Mouse (Mus musculus) spleen, adult 2 months (tissue): ENCODE measurements around the gene Ocln. TPM values are rescaled to one million over a fixed set of nuclear protein-coding genes. Genes with fewer than 3 reads are reported as not detected.

Experiments
- DNase-seq, 2 experiments: peaks; one replicate each; pipeline versions ENCODE4 v3.0.0 to v3.0.0-alpha.2; 2012 to 2021; ENCODE audit warnings: low spot score in 2 of 2, low read depth in 1 of 2
- H3K27ac ChIP-seq: fragments of 200-500 bp; 2 replicates; pipeline ENCODE4 v1.5.1; 2012; ENCODE audit warnings: low read length, inconsistent platforms; ENCODE audit not compliant: insufficient read depth
- H3K27me3 ChIP-seq: fragments of 200-500 bp; 2 replicates; pipeline ENCODE4 v1.6.1; 2012; ENCODE audit warnings: mild to moderate bottlenecking, moderate library complexity, low read length, inconsistent platforms; ENCODE audit not compliant: control insufficient read depth, insufficient read depth
- H3K36me3 ChIP-seq: fragments of 200-500 bp; 2 replicates; pipeline ENCODE4 v1.6.1; 2012; ENCODE audit warnings: mild to moderate bottlenecking, low read length, inconsistent platforms; ENCODE audit not compliant: control insufficient read depth, insufficient read depth
- H3K4me1 ChIP-seq: fragments of 200-500 bp; 2 replicates; pipeline ENCODE4 v1.6.1; 2011; ENCODE audit warnings: inconsistent platforms; ENCODE audit not compliant: control insufficient read depth, insufficient read depth, insufficient read length
- H3K4me3 ChIP-seq: fragments of 200-500 bp; 2 replicates; pipeline ENCODE4 v1.5.1; 2011; ENCODE audit warnings: mild to moderate bottlenecking, inconsistent platforms; ENCODE audit not compliant: insufficient read depth, insufficient read length; ENCODE audit errors: extremely low read depth
- CTCF ChIP-seq: fragments of 200-500 bp; IDR thresholded peaks from 2 replicates; pipeline ENCODE4 v1.5.1; 2011; ENCODE audit warnings: mild to moderate bottlenecking, inconsistent platforms; ENCODE audit not compliant: insufficient read depth, insufficient read length, insufficient replicate concordance; ENCODE audit errors: extremely low read depth
- POLR2A ChIP-seq: fragments of 200-500 bp; IDR thresholded peaks from 2 replicates; pipeline ENCODE4 v1.6.1; 2011; ENCODE audit warnings: low read depth, low read length, inconsistent platforms
- WGBS: fragments of 180-500 bp; shearing (Covaris S2); methylation state at CpG from one replicate; pipeline ENCODE4 v1.1.7; 2018; 5-methylcytosine and 5-hydroxymethylcytosine counted together
- polyA plus RNA-seq: library from polyadenylated mRNA; depleted of rRNA; stranded (reverse); fragments of >200 nt; gene quantifications from 2 replicates; pipeline ENCODE4 v1.2.3, GENCODE M21; 2012; rRNA removed

Ocln gene
- polyA plus RNA-seq, result 0.07 and 0.09 TPM in 2 replicates

GRCm38 (mm10) chr13:100552369-100553041, at the start of gene Ocln:
Ocln (minus strand) TSS chr13:100552718.
- no peaks in the 10 kb centered on the region for H3K36me3 ChIP-seq
- TF ChIP-seq CTCF (no peak), POLR2A (no peak)
- H3K4me1 ChIP-seq, result peaks cover 6% of the 10 kb centered on the region; the same call in 1 of the 2 replicates
- H3K27me3 ChIP-seq, result peaks cover 17% of the 10 kb centered on the region
- no peak for DNase-seq
- 2% methylated on average over 45 of the region's 45 CpGs for WGBS
- no peak within 1 kb of the TSS for H3K27ac ChIP-seq
- peak within 1 kb of the TSS; percentile 28; the same call in 1 of the 2 replicates for H3K4me3 ChIP-seq

- 69% methylated on average over 8 of the region's 8 CpGs for WGBS
- DNase-seq, result no peak
- Histone ChIP-seq H3K4me3 (no peak overlapping the region), H3K4me1 (no peaks in the 10 kb centered on the region), H3K27ac (no peak overlapping the region), H3K36me3 (peaks cover 5% of the 10 kb centered on the region; the same call in 1 of the 2 replicates), H3K27me3 (no peaks in the 10 kb centered on the region)
- no peak for TF ChIP-seq CTCF
- no peak for TF ChIP-seq POLR2A
Measured at GRCm38 (mm10) chr13:100601034-100601433, 48.5 kb upstream of the Ocln start.

GRCm38 (mm10) chr13:100600317-100600716, 47.8 kb upstream of the Ocln start:
- WGBS, result 84% methylated on average over 12 of the region's 12 CpGs
- DNase-seq, result no peak
- Histone ChIP-seq H3K27ac (no peak overlapping the region), H3K36me3 (peaks cover 5% of the 10 kb centered on the region; the same call in 1 of the 2 replicates), H3K4me3 (no peak overlapping the region), H3K27me3 (no peaks in the 10 kb centered on the region), H3K4me1 (no peaks in the 10 kb centered on the region)
- no peak for TF ChIP-seq CTCF
- TF ChIP-seq POLR2A, result no peak

- 92% methylated on average over 9 of the region's 9 CpGs for WGBS
- Histone ChIP-seq H3K27ac (no peak overlapping the region), H3K27me3 (no peaks in the 10 kb centered on the region), H3K4me1 (no peaks in the 10 kb centered on the region), H3K4me3 (no peak overlapping the region), H3K36me3 (peaks cover 4% of the 10 kb centered on the region; the same call in 1 of the 2 replicates)
- TF ChIP-seq POLR2A (no peak), CTCF (no peak)
- no peak for DNase-seq
Measured at GRCm38 (mm10) chr13:100597284-100597683, 44.8 kb upstream of the Ocln start.

GRCm38 (mm10) chr13:100595552-100595885, 43.0 kb upstream of the Ocln start:
- Histone ChIP-seq H3K4me3 (no peak overlapping the region), H3K4me1 (no peaks in the 10 kb centered on the region), H3K27ac (no peak overlapping the region), H3K36me3 (peaks cover 4% of the 10 kb centered on the region; the same call in 1 of the 2 replicates), H3K27me3 (no peaks in the 10 kb centered on the region)
- no peak for DNase-seq
- WGBS, result 92% methylated on average over 3 of the region's 3 CpGs
- TF ChIP-seq CTCF (no peak), POLR2A (no peak)

GRCm38 (mm10) chr13:100594838-100595551, 42.5 kb upstream of the Ocln start:
- Histone ChIP-seq H3K27ac (no peak overlapping the region), H3K4me1 (no peaks in the 10 kb centered on the region), H3K27me3 (no peaks in the 10 kb centered on the region), H3K4me3 (no peak overlapping the region), H3K36me3 (peaks cover 1% of the 10 kb centered on the region; the same call in 1 of the 2 replicates)
- TF ChIP-seq CTCF (no peak), POLR2A (no peak)
- 82% methylated on average over 5 of the region's 5 CpGs for WGBS
- DNase-seq, result no peak
